Mouse (Mus musculus) T-helper 17 cell (primary cell): ENCODE data around the gene Cntfr.

Source experiments
- in situ Hi-C, 2 experiments: fragments of 300-600 bp; cut with MboI, MseI; formaldehyde crosslinking; loops; 1 replicate in 1 of 2; 2 replicates in 1 of 2; pipeline ENCODE4 v1.15.1; 2025; ENCODE audit warnings: high pct_unique_total_duplicates in 2 of 2

The Cntfr gene

GRCm38 (mm10) chr4:41696930-41697841, at the start of gene Cntfr:
TSS of gene Cntfr (minus strand) at chr4:41697089.
- in situ Hi-C loops = loop anchor here in 1 of 2 experiments (5.0 kb wide), 2 partner anchors 475 to 970 kb away; no protein-coding TSS in a partner anchor

- in situ Hi-C loops = loop anchor here in 1 of 2 experiments (10.0 kb wide), 1 partner anchor 770 kb away; the partner anchor contains the start of gene Nfx1
These were observed 48.1 kb upstream of the Cntfr start for GRCm38 (mm10) chr4:41745021-41745420.

- in situ Hi-C loops = loop anchor here in 1 of 2 experiments (10.0 kb wide), 1 partner anchor 769 kb away; the partner anchor contains the start of gene Nfx1
These were observed 47.2 kb upstream of the Cntfr start for GRCm38 (mm10) chr4:41744131-41744530.

GRCm38 (mm10) chr4:41741158-41741560, 44.3 kb upstream of the Cntfr start:
- in situ Hi-C loops = loop anchor here in 1 of 2 experiments (10.0 kb wide), 1 partner anchor 766 kb away; the partner anchor contains the start of gene Nfx1

GRCm38 (mm10) chr4:41740380-41741157, 43.7 kb upstream of the Cntfr start:
- in situ Hi-C loops = loop anchor here in 1 of 2 experiments (10.0 kb wide), 1 partner anchor 766 kb away; the partner anchor contains the start of gene Nfx1

- in situ Hi-C loops = loop anchor here in 1 of 2 experiments (10.0 kb wide), 1 partner anchor 1296 kb away; the partner anchor contains the start of gene Stoml2
These were observed 42.4 kb upstream of the Cntfr start for GRCm38 (mm10) chr4:41739260-41739659.

- in situ Hi-C loops = loop anchor here in 1 of 2 experiments (10.0 kb wide), 1 partner anchor 1297 kb away; the partner anchor contains the start of gene Stoml2
These were observed 41.3 kb upstream of the Cntfr start for GRCm38 (mm10) chr4:41738256-41738603.

GRCm38 (mm10) chr4:41737602-41738255, 40.8 kb upstream of the Cntfr start:
- in situ Hi-C loops = loop anchor here in 1 of 2 experiments (10.0 kb wide), 1 partner anchor 1297 kb away; the partner anchor contains the start of gene Stoml2

- in situ Hi-C loops = loop anchor here in 1 of 2 experiments (10.0 kb wide), 1 partner anchor 1304 kb away; the partner anchor contains the start of gene Stoml2
These were observed 34.3 kb upstream of the Cntfr start, which contains the start of gene Arid3c for GRCm38 (mm10) chr4:41731052-41731765. TSS of gene Arid3c (minus strand) at chr4:41731142.

- in situ Hi-C loops = loop anchor here in 1 of 2 experiments (10.0 kb wide), 1 partner anchor 1718 kb away; the partner anchor contains the start of gene Tesk1
These were observed 30.1 kb upstream of the Cntfr start for GRCm38 (mm10) chr4:41726826-41727621.

GRCm38 (mm10) chr4:41722918-41723351, 26.0 kb upstream of the Cntfr start, which contains the start of gene Dctn3:
TSS of gene Dctn3 (minus strand) at chr4:41723170.
- in situ Hi-C loops = loop anchor here (10.0 to 25.0 kb wide), 4 partner anchors 1011 to 1722 kb away; partner anchors contain the start of genes Aptx (in 2 of the 2), Dnaja1 (in 2 of the 2), Tesk1 (in 2 of the 2) and Fam166b (in 1 of the 2)

GRCm38 (mm10) chr4:41716834-41717233, 19.9 kb upstream of the Cntfr start:
- in situ Hi-C loops = loop anchor here (10.0 to 25.0 kb wide), 4 partner anchors 862 to 1720 kb away; partner anchors contain the start of genes Aptx (in 2 of the 2), Dnaja1 (in 2 of the 2), B4galt1 (in 1 of the 2) and Fam166b (in 1 of the 2)

GRCm38 (mm10) chr4:41715596-41715995, 18.7 kb upstream of the Cntfr start:
- in situ Hi-C loops = loop anchor here (10.0 to 25.0 kb wide), 4 partner anchors 861 to 1722 kb away; partner anchors contain the start of genes Aptx (in 2 of the 2), Dnaja1 (in 2 of the 2), B4galt1 (in 1 of the 2) and Fam166b (in 1 of the 2)

- in situ Hi-C loops = loop anchor here (10.0 to 25.0 kb wide), 4 partner anchors 860 to 1722 kb away; partner anchors contain the start of genes Aptx (in 2 of the 2), Dnaja1 (in 2 of the 2), B4galt1 (in 1 of the 2) and Fam166b (in 1 of the 2)
These were observed 18.2 kb upstream of the Cntfr start for GRCm38 (mm10) chr4:41715082-41715481.

GRCm38 (mm10) chr4:41714276-41714675, 17.4 kb upstream of the Cntfr start:
- in situ Hi-C loops = loop anchor here (10.0 to 25.0 kb wide), 4 partner anchors 859 to 1723 kb away; partner anchors contain the start of genes Aptx (in 2 of the 2), Dnaja1 (in 2 of the 2), B4galt1 (in 1 of the 2) and Fam166b (in 1 of the 2)

- in situ Hi-C loops = loop anchor here (10.0 to 25.0 kb wide), 4 partner anchors 859 to 1724 kb away; partner anchors contain the start of genes Aptx (in 2 of the 2), Dnaja1 (in 2 of the 2), B4galt1 (in 1 of the 2) and Fam166b (in 1 of the 2)
These were observed 16.5 kb upstream of the Cntfr start, which contains the start of gene Rpp25l for GRCm38 (mm10) chr4:41713197-41714067. TSS of gene Rpp25l (minus strand) at chr4:41713534.
